Mouse (Mus musculus) ES-E14 (cell line): Measurements from ENCODE around the gene Ada.

Source experiments
- HCFC1 ChIP-seq: IDR thresholded peaks from 2 replicates; pipeline ENCODE4 v1.6.1; 2012; ENCODE audit warnings: low read length, inconsistent platforms, borderline replicate concordance; ENCODE audit not compliant: insufficient read depth
- ZC3H11A ChIP-seq: IDR thresholded peaks from 2 replicates; pipeline ENCODE4 v1.6.1; 2012; ENCODE audit warnings: low read depth, mild to moderate bottlenecking, inconsistent platforms, low read length, borderline replicate concordance

- no peak for TF ChIP-seq ZC3H11A
- no peak for TF ChIP-seq HCFC1
These were observed 38.6 kb downstream of the Ada start for GRCm38 (mm10) chr2:163711368-163711868.
